9 mouse cellular contexts compared by ENCODE assay signal in genomic region chr1:158489521-158490021, GRCm38 (mm10).
DNase-seq lines count a peak whose midpoint lies in the region; ATAC-seq and TF ChIP-seq lines count a peak whose summit lies in the region.
"Had no signal": no experiment of that assay in that cellular context is flagged by ENCODE, and none has a peak within 500 bp of the region (broad histone marks: within the 10 kb centered on the region; RNA-seq: fewer than 3 reads in every experiment).

No protein-coding gene starts in this region.

- H3K4me1 ChIP-seq in hindbrain, embryonic 13.5 days (replicated peaks): peaks cover 36% of the 10 kb centered on the region
- no peaks in the 10 kb centered on the region for H3K4me1 ChIP-seq in heart, adult 2 months (ENCODE audit: control insufficient read depth, insufficient read depth, low read length)

- H3K36me3 ChIP-seq in hindbrain, embryonic 13.5 days: no peaks in the 10 kb centered on the region
- H3K36me3 ChIP-seq in heart, adult 2 months (ENCODE audit: control insufficient read depth, insufficient read depth, low read length): no peaks in the 10 kb centered on the region

- no peak for TF ChIP-seq CTCF in brain, embryonic 14.5 days (IDR thresholded peaks at IDR 0.05; ENCODE audit: borderline replicate concordance, extremely low read depth, insufficient read depth, insufficient read length)
- TF ChIP-seq CTCF in heart, adult 2 months (IDR thresholded peaks at IDR 0.05): no peak

- no peaks in the 10 kb centered on the region for H3K79me2 ChIP-seq in heart, adult 2 months (replicated peaks; ENCODE audit: control insufficient read depth, insufficient read depth, low read length)

- no peak overlapping the region for H3K4me2 ChIP-seq in hindbrain, embryonic 13.5 days

- H3K9me3 ChIP-seq in hindbrain, embryonic 13.5 days: no peaks in the 10 kb centered on the region

- intact Hi-C loops in heart, adult 2 months (cut with DNase I): no loop called here

- H3K27me3 ChIP-seq in hindbrain, embryonic 13.5 days: no peaks in the 10 kb centered on the region
- no peaks in the 10 kb centered on the region for H3K27me3 ChIP-seq in heart, adult 2 months (ENCODE audit: control insufficient read depth, insufficient read depth, low read length)

- H3K27ac ChIP-seq in hindbrain, embryonic 13.5 days: peak overlapping the region; percentile 81
- no peak overlapping the region for H3K27ac ChIP-seq in heart, adult 2 months

- no peak for TF ChIP-seq EP300 in heart, adult 2 months (IDR thresholded peaks at IDR 0.05; ENCODE audit: insufficient read depth, low read depth, low read length)

- no peak for DNase-seq in frontal cortex, postnatal 25 days (ENCODE audit: low spot score in 2 of 2)
- peak; percentile 88 for DNase-seq in brain, embryonic 14.5 days (ENCODE audit: low read depth)
- peak; percentile 56 for DNase-seq in retina, embryonic 14.5 days (ENCODE audit: low spot score)
- DNase-seq in heart, adult 2 months: no peak
- no peak for DNase-seq in kidney, adult 9 months
- DNase-seq in left cerebral cortex, adult 11 months (ENCODE audit: low spot score): no peak
- DNase-seq: thymus, postnatal 4 days had no signal

- no peak overlapping the region for H3K4me3 ChIP-seq in hindbrain, embryonic 13.5 days
- H3K4me3 ChIP-seq in heart, adult 2 months: no peak overlapping the region

- 26% methylated on average over 4 of the region's 4 CpGs for WGBS in hindbrain, embryonic 13.5 days
- WGBS in heart, adult 2 months: 51% methylated on average over 4 of the region's 4 CpGs

- ATAC-seq in frontal cortex, adult (ENCODE audit: low TSS enrichment): peak; percentile 48
- ATAC-seq in hindbrain, embryonic 13.5 days (ENCODE audit: low FRiP score): peak; percentile 91

- 0 out of 2 replicates have a peak overlapping the region, but pooled peaks have one; percentile 19 for H3K9ac ChIP-seq in hindbrain, embryonic 13.5 days
- no peak overlapping the region for H3K9ac ChIP-seq in heart, adult 2 months (ENCODE audit: low read depth, low read length)

- TF ChIP-seq POLR2A in brain, embryonic 14.5 days (IDR thresholded peaks at IDR 0.05; ENCODE audit: borderline replicate concordance, extremely low read depth, insufficient read depth, insufficient read length, poor library complexity, severe bottlenecking): no peak
- TF ChIP-seq POLR2A in heart, adult 2 months (IDR thresholded peaks at IDR 0.05; ENCODE audit: insufficient read depth, low read depth, low read length): no peak

Comparison
In these comparisons a context has a peak if more than half of its experiments do, and no peak if none do; other contexts are left out.
1. DNase-seq: peak in brain, embryonic 14.5 days (single experiment) and retina, embryonic 14.5 days (single experiment); none in frontal cortex, postnatal 25 days (0 of 2), heart, adult 2 months (0 of 2), kidney, adult 9 months (single experiment) and left cerebral cortex, adult 11 months (single experiment).